In the genomic region with DNA sequence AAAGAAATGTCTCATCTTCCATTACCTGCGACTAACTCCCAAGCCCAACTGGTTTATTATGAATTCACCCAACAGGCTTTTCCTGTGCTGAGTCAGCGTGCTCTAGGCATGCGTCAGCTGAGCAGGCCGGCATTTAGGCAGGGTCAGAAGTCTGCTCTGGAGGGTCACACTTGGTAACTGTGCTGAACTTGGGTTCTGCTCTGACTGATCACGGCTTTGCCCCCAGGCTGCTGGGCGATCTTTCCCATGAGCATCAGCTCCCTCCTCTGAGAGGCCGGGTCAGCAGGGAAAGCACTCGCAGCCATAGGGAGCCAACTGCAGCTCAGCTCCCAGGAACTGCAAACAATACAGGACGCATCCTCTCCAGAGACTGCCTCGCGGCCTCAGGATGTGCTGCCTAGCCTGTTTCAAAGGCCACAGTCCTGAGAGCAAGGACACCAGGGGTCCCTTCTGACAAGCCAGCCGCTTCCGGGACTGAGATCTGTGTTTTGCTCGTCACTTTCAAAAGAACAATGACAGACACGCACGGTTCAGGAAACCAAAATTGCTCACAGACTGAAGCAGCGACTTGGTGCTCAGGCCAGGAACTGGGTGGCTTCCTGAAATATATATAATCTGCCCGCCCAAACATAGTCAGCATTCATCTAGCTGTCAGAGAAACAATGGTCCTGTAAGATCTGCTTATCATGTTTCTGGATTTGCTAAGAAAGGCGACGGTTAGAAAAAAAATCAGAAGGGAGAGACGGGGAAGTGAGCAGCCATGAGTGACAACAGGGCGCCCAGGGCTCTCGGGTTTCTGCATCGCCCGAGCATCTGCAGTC, we compare ENCODE assay signal across 8 mouse cellular contexts. TPM values are rescaled to one million over a fixed set of nuclear protein-coding genes. Genes with fewer than 3 reads are reported as not detected.
A peak's percentile ranks its signal among the peaks of the same experiment; 100 is the strongest.
DNase-seq lines count a peak whose midpoint lies in the region; ATAC-seq and TF ChIP-seq lines count a peak whose summit lies in the region.

No protein-coding gene starts in this region.

- in situ Hi-C loops in ES-E14 (cut with MboI; ENCODE audit: low sequenced_read_pairs in 2 of 2, unreplicated experiment in 2 of 2), result loop anchor here in 1 of 2 experiments (25.0 kb wide), 1 partner anchor 302 kb away; no protein-coding TSS in a partner anchor

- H3K4me3 ChIP-seq in ES-E14 (ENCODE audit: insufficient read depth in 1 of 2, low read depth in 1 of 2, low read length in 2 of 2, poor library complexity in 1 of 2, severe bottlenecking in 1 of 2), result no peak overlapping the region
- H3K4me3 ChIP-seq in heart, embryonic 14.5 days (ENCODE audit: control insufficient read depth in 1 of 2, insufficient read depth in 1 of 2, low read depth in 1 of 2, low read length in 2 of 2), result no peak overlapping the region
- H3K4me3 ChIP-seq in megakaryocyte, embryonic 14.5 days (replicated peaks), result peak overlapping the region; percentile 89

- DNase-seq in ES-E14 (ENCODE audit: low read depth, low spot score), result no peak
- peak; percentile 59 to 67 for DNase-seq in kidney, postnatal 36 days
- peak; percentile 71 for DNase-seq in thymus, postnatal 14 days
- DNase-seq in right cerebral cortex, postnatal 36 days (ENCODE audit: low spot score in 2 of 2), result no peak
- no peak for DNase-seq in right cerebral cortex, postnatal 25 days

- H3K4me2 ChIP-seq in heart, embryonic 14.5 days (ENCODE audit: low read length), result peak overlapping the region; percentile 24

- ATAC-seq in common myeloid progenitor, adult 5-6 weeks (replicated peaks; ENCODE audit: low read depth, poor library complexity, severe bottlenecking), result peak; percentile 27
- ATAC-seq in heart, embryonic 14.5 days (ENCODE audit: insufficient number of reproducible peaks, insufficient read depth, low FRiP score, low read depth), result peak; percentile 24

- peaks cover 0 to 15% of the 10 kb centered on the region in 2 experiments; a peak in 2 of 4 replicates for H3K4me1 ChIP-seq in ES-E14 (ENCODE audit: control insufficient read depth in 2 of 2, insufficient read depth in 2 of 2, low read length in 2 of 2, poor library complexity in 1 of 2)
- peaks cover 33 to 75% of the 10 kb centered on the region in 2 experiments for H3K4me1 ChIP-seq in heart, embryonic 14.5 days (ENCODE audit: control insufficient read depth in 2 of 2, insufficient read depth in 2 of 2, low read length in 2 of 2)
- peaks cover 88% of the 10 kb centered on the region for H3K4me1 ChIP-seq in megakaryocyte, embryonic 14.5 days

- H3K9ac ChIP-seq in ES-E14 (ENCODE audit: insufficient read depth, low read depth, low read length, poor library complexity, severe bottlenecking), result peak overlapping the region; percentile 18
- H3K9ac ChIP-seq in heart, embryonic 14.5 days (ENCODE audit: low read length), result peak overlapping the region; percentile 36

- no peak overlapping the region for H3K27ac ChIP-seq in ES-E14 (ENCODE audit: insufficient read depth, low read depth, low read length, poor library complexity, severe bottlenecking)
- peak overlapping the region; percentile 85 to 86 for H3K27ac ChIP-seq in heart, embryonic 14.5 days (replicated peaks in 1 of 2; ENCODE audit: control insufficient read depth in 1 of 2, insufficient read depth in 1 of 2, low read depth in 2 of 2, low read length in 2 of 2)

- WGBS in heart, embryonic 14.5 days, result 36% methylated on average over 25 of the region's 25 CpGs

- no peaks in the 10 kb centered on the region for H3K9me3 ChIP-seq in ES-E14 (ENCODE audit: control insufficient read depth, insufficient read depth, low read depth, low read length)
- H3K9me3 ChIP-seq in heart, embryonic 14.5 days (ENCODE audit: control insufficient read depth, low read length), result no peaks in the 10 kb centered on the region
- no peaks in the 10 kb centered on the region for H3K9me3 ChIP-seq in megakaryocyte, embryonic 14.5 days

- H3K27me3 ChIP-seq in heart, embryonic 14.5 days (ENCODE audit: control insufficient read depth, insufficient read depth, low read length), result no peaks in the 10 kb centered on the region
- H3K27me3 ChIP-seq in megakaryocyte, embryonic 14.5 days (replicated peaks), result no peaks in the 10 kb centered on the region

- H3K36me3 ChIP-seq in ES-E14 (ENCODE audit: control insufficient read depth, insufficient read depth, low read length, poor library complexity, severe bottlenecking), result peaks cover 14% of the 10 kb centered on the region
- peaks cover 33% of the 10 kb centered on the region for H3K36me3 ChIP-seq in heart, embryonic 14.5 days (ENCODE audit: control insufficient read depth, insufficient read depth, low read length)
- peaks cover 39% of the 10 kb centered on the region for H3K36me3 ChIP-seq in megakaryocyte, embryonic 14.5 days (replicated peaks; ENCODE audit: low read length)

TF ChIP-seq in ES-E14, 5 proteins besides CTCF, POLR2A, EP300 and RAD21:
- TF ChIP-seq CHD2 (IDR thresholded peaks at IDR 0.05; ENCODE audit: low read depth, low read length) (no peak), ZC3H11A (IDR thresholded peaks at IDR 0.05; ENCODE audit: borderline replicate concordance, low read depth, low read length) (no peak), MAFK (IDR thresholded peaks at IDR 0.05; ENCODE audit: insufficient read depth, low read depth, low read length) (peak; percentile 79), HCFC1 (IDR thresholded peaks at IDR 0.05; ENCODE audit: borderline replicate concordance, insufficient read depth, low read length) (no peak), ZNF384 (IDR thresholded peaks at IDR 0.05; ENCODE audit: low read depth, low read length) (no peak)

RNA-seq across cellular contexts. Expression of gene Stn1, which starts 26.6 kb away (rescaled TPM):
- 20.2 and 22.9 TPM in 2 replicates for total RNA-seq in ES-E14 (2012; rRNA removed)
- 8.0 and 12.4 TPM in 2 replicates for total RNA-seq in common myeloid progenitor, adult 5-6 weeks (2017)
- 38.2 and 38.9 TPM in 2 replicates for polyA plus RNA-seq in heart, embryonic 14.5 days (2014; fragmentation: Nextera tagmentation; extraction: Ambion mirVana)
- 2.4 and 6.6 TPM in 2 replicates for polyA plus RNA-seq in megakaryocyte, embryonic 14.5 days (2012; ENCODE audit: insufficient read depth, low replicate concordance)

RNA-seq across cellular contexts. Expression of gene Sh3pxd2a, which starts 46.5 kb away (rescaled TPM):
- total RNA-seq in ES-E14 (2012; rRNA removed), result 12.3 and 13.0 TPM in 2 replicates
- total RNA-seq in common myeloid progenitor, adult 5-6 weeks (2017), result 1.6 and 2.1 TPM in 2 replicates
- 8.5 and 9.7 TPM in 2 replicates for polyA plus RNA-seq in heart, embryonic 14.5 days (2014; fragmentation: Nextera tagmentation; extraction: Ambion mirVana)
- 0.21 TPM in 1 of 2 replicates, not detected in the other for polyA plus RNA-seq in megakaryocyte, embryonic 14.5 days (2012; ENCODE audit: insufficient read depth, low replicate concordance)

Comparison
In these comparisons a context has a peak if more than half of its experiments do, and no peak if none do; other contexts are left out.
1. DNase-seq: peak in kidney, postnatal 36 days (2 of 2) and thymus, postnatal 14 days (single experiment); none in ES-E14 (single experiment), right cerebral cortex, postnatal 36 days (0 of 2) and right cerebral cortex, postnatal 25 days (single experiment).